Mouse (Mus musculus) midbrain, embryonic 11.5 days (tissue): ENCODE results near the gene Sema6d. TPM values are rescaled to one million over a fixed set of nuclear protein-coding genes. Genes with fewer than 3 reads are reported as not detected.
A peak's percentile ranks its signal among the peaks of the same experiment; 100 is the strongest.

Experiments
- ATAC-seq: fragments of 200-750 bp; cut with Nextera tagmentation; 2 replicates; pipeline ENCODE4 v1.8.0; 2017; ENCODE audit warnings: moderate TSS enrichment, moderate library complexity; ENCODE audit not compliant: low FRiP score
- DNase-seq: peaks from one replicate; pipeline ENCODE4 v3.0.0; 2015; ENCODE audit warnings: low spot score; ENCODE audit errors: missing footprints
- H3K27ac ChIP-seq: fragments of 300-500 bp; sonication (generic); 2 replicates; pipeline ENCODE4 v1.5.1; 2014; ENCODE audit warnings: low read depth, low read length
- H3K27me3 ChIP-seq: fragments of 300-500 bp; sonication (generic); 2 replicates; pipeline ENCODE4 v1.6.1; 2014; ENCODE audit warnings: mild to moderate bottlenecking, low read length, moderate library complexity, mixed read lengths; ENCODE audit not compliant: control insufficient read depth, insufficient read depth
- H3K36me3 ChIP-seq: fragments of 300-500 bp; sonication (generic); 2 replicates; pipeline ENCODE4 v1.6.1; 2014; ENCODE audit warnings: mild to moderate bottlenecking, low read length, moderate library complexity, mixed read lengths; ENCODE audit not compliant: control insufficient read depth, insufficient read depth
- H3K4me1 ChIP-seq: fragments of 300-500 bp; sonication (generic); 2 replicates; pipeline ENCODE4 v1.6.1; 2014; ENCODE audit warnings: low read length; ENCODE audit not compliant: control insufficient read depth, insufficient read depth
- H3K4me2 ChIP-seq: fragments of 300-500 bp; sonication (generic); 2 replicates; pipeline ENCODE4 v1.6.1; 2014; ENCODE audit warnings: mild to moderate bottlenecking, moderate library complexity
- H3K4me3 ChIP-seq: fragments of 300-500 bp; sonication (generic); 2 replicates; pipeline ENCODE4 v1.5.1; 2014; ENCODE audit warnings: low read depth, low read length
- H3K9ac ChIP-seq: fragments of 300-500 bp; sonication (generic); 2 replicates; pipeline ENCODE4 v1.6.1; 2014; ENCODE audit warnings: low read length
- H3K9me3 ChIP-seq: fragments of 300-500 bp; sonication (generic); 2 replicates; pipeline ENCODE4 v1.6.1; 2016; ENCODE audit warnings: low read length; ENCODE audit not compliant: control insufficient read depth
- WGBS: fragments of 180-500 bp; shearing (Covaris S2); extraction: QIAGEN DNeasy Blood & Tissue Kit; methylation state at CpG from one replicate; pipeline ENCODE4 v1.1.7; 2014; 5-methylcytosine and 5-hydroxymethylcytosine counted together
- polyA plus RNA-seq: library from polyadenylated mRNA; unstranded; fragments of >200 nt; fragmentation: Nextera tagmentation; extraction: Ambion mirVana; gene quantifications from 2 replicates; pipeline ENCODE4 v1.2.1, GENCODE M21; 2014

Sema6d gene
- polyA plus RNA-seq, 1 experiment from 2014 or later, result 11.1 TPM

DNA sequence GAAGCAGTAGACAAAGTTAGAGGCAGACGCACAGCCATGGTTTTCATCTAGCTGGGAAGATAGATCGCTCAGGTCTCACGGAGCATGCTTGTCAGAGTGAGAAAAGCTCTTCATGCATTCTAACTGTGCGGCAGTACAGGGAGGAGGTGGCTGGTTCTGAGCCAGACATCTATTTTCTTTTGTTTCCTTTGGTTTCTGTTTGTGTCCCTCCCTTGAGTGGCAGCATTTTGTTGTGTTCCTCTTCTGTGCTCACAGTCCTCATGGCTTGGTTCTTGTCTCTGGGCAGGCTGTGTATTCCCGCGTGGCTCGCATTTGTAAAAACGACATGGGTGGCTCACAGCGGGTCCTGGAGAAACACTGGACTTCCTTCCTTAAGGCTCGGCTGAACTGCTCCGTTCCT lies 567.6 kb downstream of the Sema6d start:
- Histone ChIP-seq H3K27me3 (no peaks in the 10 kb centered on the region), H3K9ac (no peak overlapping the region), H3K4me2 (no peak overlapping the region), H3K9me3 (no peaks in the 10 kb centered on the region), H3K27ac (no peak overlapping the region), H3K4me3 (no peak overlapping the region), H3K36me3 (no peaks in the 10 kb centered on the region), H3K4me1 (no peaks in the 10 kb centered on the region)
- 78% methylated on average over 11 of the region's 11 CpGs for WGBS
- DNase-seq (no peak), ATAC-seq (no peak)

DNA sequence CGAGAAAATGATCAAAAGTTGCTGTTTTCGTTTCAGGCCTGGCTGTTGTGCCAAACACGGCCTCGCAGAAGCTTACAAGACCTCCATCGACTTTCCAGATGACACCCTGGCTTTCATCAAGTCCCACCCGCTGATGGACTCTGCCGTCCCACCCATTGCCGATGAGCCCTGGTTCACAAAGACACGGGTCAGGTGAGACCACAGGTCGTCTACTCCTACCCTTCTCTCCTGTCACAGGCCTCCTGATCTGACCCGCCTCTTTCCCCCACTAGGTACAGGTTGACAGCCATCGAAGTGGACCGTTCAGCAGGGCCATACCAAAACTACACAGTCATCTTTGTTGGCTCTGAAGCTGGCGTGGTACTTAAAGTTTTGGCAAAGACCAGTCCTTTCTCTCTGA lies 568.6 kb downstream of the Sema6d start:
- ATAC-seq (no peak), DNase-seq (peak; percentile 62)
- Histone ChIP-seq H3K36me3 (no peaks in the 10 kb centered on the region), H3K4me2 (no peak overlapping the region), H3K27ac (no peak overlapping the region), H3K9me3 (no peaks in the 10 kb centered on the region), H3K27me3 (no peaks in the 10 kb centered on the region), H3K9ac (no peak overlapping the region), H3K4me3 (no peak overlapping the region), H3K4me1 (no peaks in the 10 kb centered on the region)
- 92% methylated on average over 14 of the region's 14 CpGs for WGBS

DNA sequence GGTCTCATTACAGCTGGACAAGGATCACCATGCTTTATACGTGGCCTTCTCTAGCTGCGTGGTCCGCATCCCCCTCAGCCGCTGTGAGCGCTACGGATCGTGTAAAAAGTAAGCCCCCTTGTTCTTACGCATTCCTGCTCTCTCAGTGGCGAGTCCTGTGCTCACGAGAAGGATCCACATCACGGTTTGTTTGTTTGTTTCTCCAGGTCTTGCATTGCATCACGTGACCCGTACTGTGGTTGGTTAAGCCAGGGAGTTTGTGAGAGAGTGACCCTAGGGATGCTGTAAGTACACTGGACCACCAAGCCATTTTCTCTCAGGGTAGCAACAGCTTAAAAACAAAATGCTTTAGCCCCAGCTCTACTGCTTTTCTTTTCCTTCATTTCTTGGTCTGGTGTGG lies 569.8 kb downstream of the Sema6d start:
- no peak overlapping the region for H3K27ac ChIP-seq
- H3K4me2 ChIP-seq, result no peak overlapping the region
- no peak overlapping the region for H3K9ac ChIP-seq
- 93% methylated on average over 13 of the region's 13 CpGs for WGBS
- no peaks in the 10 kb centered on the region for H3K4me1 ChIP-seq
- no peak for ATAC-seq
- peak; percentile 75 for DNase-seq
- H3K27me3 ChIP-seq, result no peaks in the 10 kb centered on the region
- H3K4me3 ChIP-seq, result no peak overlapping the region
- H3K9me3 ChIP-seq, result no peaks in the 10 kb centered on the region
- H3K36me3 ChIP-seq, result no peaks in the 10 kb centered on the region; the same call in 1 of the 2 replicates

DNA sequence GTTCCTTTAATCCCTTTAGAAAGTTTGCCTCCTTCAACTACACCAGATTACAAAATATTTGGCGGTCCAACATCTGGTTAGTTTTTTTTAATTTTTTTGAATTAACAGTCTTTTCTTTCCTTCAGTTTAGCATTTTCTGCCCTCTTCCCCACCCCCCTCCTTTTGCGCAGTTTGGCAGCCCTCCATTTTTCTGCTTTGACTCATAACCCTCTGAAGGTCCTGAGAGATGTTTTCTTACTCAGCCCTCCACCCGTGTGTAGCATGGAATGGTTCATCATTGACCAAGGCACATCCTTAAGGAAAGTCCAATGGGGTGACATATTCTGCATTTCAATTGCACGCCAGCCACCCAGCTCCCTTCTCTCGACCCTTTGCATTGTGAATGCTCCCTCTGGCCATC lies 570.9 kb downstream of the Sema6d start:
- H3K27ac ChIP-seq, result no peak overlapping the region
- H3K4me1 ChIP-seq, result no peaks in the 10 kb centered on the region
- ATAC-seq (no peak), DNase-seq (no peak)
- no peaks in the 10 kb centered on the region for H3K9me3 ChIP-seq
- H3K27me3 ChIP-seq, result no peaks in the 10 kb centered on the region
- 87% methylated on average over 5 of the region's 5 CpGs for WGBS
- H3K4me3 ChIP-seq, result no peak overlapping the region
- H3K36me3 ChIP-seq, result no peaks in the 10 kb centered on the region; the same call in 1 of the 2 replicates
- H3K9ac ChIP-seq, result no peak overlapping the region
- H3K4me2 ChIP-seq, result no peak overlapping the region

DNA sequence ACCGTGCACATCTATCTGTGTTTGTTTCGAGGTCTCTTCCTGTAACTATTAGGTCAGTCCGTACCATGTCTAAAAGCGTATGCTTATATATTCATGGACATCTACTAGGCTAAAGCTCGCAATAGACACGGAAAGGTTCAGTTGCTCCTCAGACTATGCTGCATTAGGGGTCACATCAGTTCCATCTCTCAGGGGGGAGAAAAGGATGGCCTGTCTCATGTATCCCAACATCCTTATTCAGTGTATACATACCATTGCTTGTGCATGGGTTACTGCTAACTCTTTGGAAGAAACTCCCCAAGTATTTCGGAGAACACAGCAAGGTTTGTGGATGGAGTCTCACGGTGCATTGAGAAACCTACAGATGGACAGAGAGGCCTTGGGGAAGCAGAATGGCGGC lies 571.5 kb downstream of the Sema6d start:
- WGBS, result 94% methylated on average over 9 of the region's 9 CpGs
- Histone ChIP-seq H3K4me2 (no peak overlapping the region), H3K9me3 (no peaks in the 10 kb centered on the region), H3K9ac (no peak overlapping the region), H3K27me3 (no peaks in the 10 kb centered on the region), H3K27ac (no peak overlapping the region), H3K4me1 (no peaks in the 10 kb centered on the region), H3K4me3 (no peak overlapping the region), H3K36me3 (no peaks in the 10 kb centered on the region; the same call in 1 of the 2 replicates)
- DNase-seq, result no peak
- ATAC-seq, result no peak

DNA sequence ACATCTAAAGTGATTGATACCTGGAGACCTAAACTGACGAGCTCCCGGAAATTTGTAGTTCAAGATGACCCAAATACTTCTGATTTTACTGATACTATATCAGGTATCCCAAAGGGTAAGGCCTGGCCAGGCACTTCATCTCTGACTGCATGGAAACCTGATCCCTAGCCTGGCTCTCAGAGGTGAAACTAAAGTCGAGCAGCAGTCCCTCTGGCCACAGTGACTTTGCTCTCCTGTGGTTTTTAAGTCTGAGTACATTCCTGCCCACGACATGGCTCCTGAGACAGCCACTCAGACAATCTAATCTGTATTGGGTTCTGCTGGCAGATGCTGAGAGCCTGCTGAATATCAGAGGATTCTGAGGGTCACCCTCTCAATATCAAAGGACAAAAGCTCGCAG lies 572.5 kb downstream of the Sema6d start:
- Histone ChIP-seq H3K4me3 (no peak overlapping the region), H3K4me2 (no peak overlapping the region), H3K36me3 (no peaks in the 10 kb centered on the region; the same call in 1 of the 2 replicates), H3K9me3 (no peaks in the 10 kb centered on the region), H3K27ac (no peak overlapping the region), H3K27me3 (no peaks in the 10 kb centered on the region), H3K4me1 (no peaks in the 10 kb centered on the region), H3K9ac (no peak overlapping the region)
- no peak for DNase-seq
- 61% methylated on average over 5 of the region's 5 CpGs for WGBS
- no peak for ATAC-seq

DNA sequence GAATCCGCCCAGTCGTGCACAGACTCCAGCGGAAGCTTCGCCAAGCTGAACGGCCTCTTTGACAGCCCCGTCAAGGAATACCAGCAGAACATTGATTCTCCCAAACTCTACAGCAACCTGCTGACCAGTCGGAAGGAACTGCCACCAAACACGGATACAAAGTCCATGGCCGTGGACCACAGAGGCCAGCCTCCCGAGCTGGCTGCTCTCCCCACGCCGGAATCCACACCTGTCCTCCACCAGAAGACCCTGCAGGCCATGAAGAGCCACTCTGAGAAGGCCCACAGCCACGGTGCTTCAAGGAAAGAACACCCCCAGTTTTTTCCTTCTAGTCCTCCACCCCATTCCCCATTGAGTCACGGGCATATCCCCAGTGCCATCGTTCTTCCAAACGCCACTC lies 574.4 kb downstream of the Sema6d start:
- no peaks in the 10 kb centered on the region for H3K4me1 ChIP-seq
- H3K4me2 ChIP-seq, result no peak overlapping the region
- no peak overlapping the region for H3K27ac ChIP-seq
- H3K27me3 ChIP-seq, result no peaks in the 10 kb centered on the region
- H3K9ac ChIP-seq, result no peak overlapping the region
- ATAC-seq, result no peak
- H3K36me3 ChIP-seq, result no peaks in the 10 kb centered on the region; the same call in 1 of the 2 replicates
- no peaks in the 10 kb centered on the region for H3K9me3 ChIP-seq
- no peak for DNase-seq
- 92% methylated on average over 16 of the region's 16 CpGs for WGBS
- H3K4me3 ChIP-seq, result no peak overlapping the region

DNA sequence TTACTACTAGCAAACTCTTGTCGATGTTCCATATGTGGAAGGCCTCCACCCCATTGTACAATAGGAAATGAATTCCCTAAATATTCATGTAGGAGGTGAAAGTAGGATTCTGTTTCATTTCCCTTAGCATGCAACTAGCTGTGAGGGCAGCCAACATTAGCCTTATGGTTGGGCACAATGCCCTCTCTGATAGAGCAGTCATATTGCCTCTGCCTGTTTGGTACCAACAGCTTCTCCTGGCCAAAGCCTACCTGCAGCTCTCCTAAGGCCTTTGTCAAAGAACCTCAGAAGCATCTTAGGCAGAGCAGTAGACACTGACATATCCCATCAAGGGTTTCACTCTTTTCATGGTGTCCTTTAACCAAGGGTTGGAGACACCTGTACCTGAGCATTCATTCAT lies 578.7 kb downstream of the Sema6d start:
- Histone ChIP-seq H3K27me3 (no peaks in the 10 kb centered on the region), H3K4me3 (no peak overlapping the region), H3K9ac (no peak overlapping the region), H3K4me2 (no peak overlapping the region), H3K9me3 (no peaks in the 10 kb centered on the region), H3K27ac (no peak overlapping the region), H3K4me1 (no peaks in the 10 kb centered on the region), H3K36me3 (no peaks in the 10 kb centered on the region; the same call in 1 of the 2 replicates)
- DNase-seq (no peak), ATAC-seq (no peak)
- WGBS, result 90% methylated on average over 1 of the region's 1 CpGs

DNA sequence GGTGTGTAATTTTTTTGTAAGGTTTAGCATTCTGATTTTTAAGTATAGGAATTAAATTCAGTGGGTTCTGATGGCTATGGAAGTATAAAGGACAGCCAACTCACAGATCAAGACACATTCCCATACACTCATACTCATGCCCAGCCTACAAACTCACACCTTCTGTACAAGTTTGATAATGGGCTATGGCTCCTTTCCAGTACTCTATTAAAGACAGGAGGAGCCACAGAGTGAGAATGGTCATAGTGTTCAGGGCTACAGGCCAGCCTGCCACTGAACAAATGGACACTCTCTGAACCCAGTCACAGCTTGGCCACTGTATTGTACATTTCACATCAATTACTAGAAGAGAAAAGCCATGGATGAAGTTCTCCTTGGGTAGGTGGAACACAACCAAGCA lies 583.3 kb downstream of the Sema6d start:
- H3K4me1 ChIP-seq, result no peaks in the 10 kb centered on the region
- no peak overlapping the region for H3K4me2 ChIP-seq
- no peak overlapping the region for H3K9ac ChIP-seq
- no peaks in the 10 kb centered on the region for H3K27me3 ChIP-seq
- H3K9me3 ChIP-seq, result no peaks in the 10 kb centered on the region
- no peaks in the 10 kb centered on the region for H3K36me3 ChIP-seq
- ATAC-seq (no peak), DNase-seq (no peak)
- no peak overlapping the region for H3K4me3 ChIP-seq
- H3K27ac ChIP-seq, result no peak overlapping the region

DNA sequence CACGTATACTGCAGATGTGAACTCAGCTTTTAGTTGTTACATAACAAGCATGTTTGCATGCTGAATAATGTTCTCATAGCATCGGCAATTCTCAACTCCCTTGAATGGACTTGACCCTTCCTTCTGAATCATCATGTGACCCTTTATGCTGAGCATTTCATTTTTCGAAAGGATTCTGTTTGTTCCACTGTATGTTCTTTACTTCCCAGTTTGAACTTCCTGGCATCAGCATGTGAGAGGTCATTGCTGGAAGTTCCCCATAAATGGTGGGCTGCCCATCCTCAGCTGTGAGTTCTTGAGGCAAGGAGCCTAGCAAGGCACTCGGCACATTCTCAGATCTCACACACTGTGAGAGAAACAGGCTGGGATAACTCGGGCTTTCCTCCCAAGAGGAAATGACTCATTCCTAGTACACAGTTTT lies 594.7 kb downstream of the Sema6d start:
- no peak overlapping the region for H3K4me3 ChIP-seq
- H3K9ac ChIP-seq, result no peak overlapping the region
- H3K9me3 ChIP-seq, result no peaks in the 10 kb centered on the region
- no peaks in the 10 kb centered on the region for H3K4me1 ChIP-seq
- WGBS, result 87% methylated on average over 5 of the region's 5 CpGs
- H3K36me3 ChIP-seq, result no peaks in the 10 kb centered on the region
- H3K4me2 ChIP-seq, result no peak overlapping the region
- H3K27me3 ChIP-seq, result no peaks in the 10 kb centered on the region
- no peak for DNase-seq
- ATAC-seq, result no peak
- no peak overlapping the region for H3K27ac ChIP-seq
